Mouse (Mus musculus): ENCODE data around the gene Etl4.

GRCm38 (mm10) chr2:20496219-20496800 lies 586.7 kb downstream of the Etl4 start:
- TF ChIP-seq EP300 (IDR thresholded peaks at IDR 0.05) (no peak), CTCF (IDR thresholded peaks at IDR 0.05) (no peak)

All from lung, postnatal 0 days (tissue).